Mouse (Mus musculus): Measurements from ENCODE around the gene Zfand2b. TPM values are rescaled to one million over a fixed set of nuclear protein-coding genes. Genes with fewer than 3 reads are reported as not detected.

The Zfand2b gene
- total and polyA plus RNA-seq, 3 experiments: 15.7 to 40.7 (median 19.5) TPM

- no peak for TF ChIP-seq JUND (conservative IDR thresholded peaks at IDR 0.05; ENCODE audit: low read depth, low read length)
- no peak; the same call in 1 of the 2 replicates for TF ChIP-seq SIN3A (IDR thresholded peaks at IDR 0.05; ENCODE audit: low read length)
- TF ChIP-seq IRF4 (IDR thresholded peaks at IDR 0.05; ENCODE audit: low read depth, low read length): peak; percentile 44; the same call in 1 of the 2 replicates
- no peak for TF ChIP-seq ZNF384 (IDR thresholded peaks at IDR 0.05; ENCODE audit: low read depth, low read length)
- TF ChIP-seq HCFC1 (IDR thresholded peaks at IDR 0.05; ENCODE audit: low read depth, low read length): peak; percentile 76
- TF ChIP-seq TCF12 (IDR thresholded peaks at IDR 0.05; ENCODE audit: low read depth, low read length): no peak; the same call in 1 of the 2 replicates
- no peak for TF ChIP-seq ZKSCAN1 (IDR thresholded peaks at IDR 0.05; ENCODE audit: borderline replicate concordance, low read depth, low read length)
- TF ChIP-seq MAZ (IDR thresholded peaks at IDR 0.05; ENCODE audit: low read depth, low read length): peak; percentile 87; the same call in 1 of the 2 replicates
- no peak for TF ChIP-seq POLR2AphosphoS2 (IDR thresholded peaks at IDR 0.05; ENCODE audit: low read depth, low read length)
- peak; percentile 24 for TF ChIP-seq USF1 (IDR thresholded peaks at IDR 0.05; ENCODE audit: low read depth, low read length)
- peak; percentile 83 for TF ChIP-seq MYC (IDR thresholded peaks at IDR 0.05; ENCODE audit: low read depth, low read length)
Measured at GRCm38 (mm10) chr1:75124346-75125321, 43.8 kb upstream of the Zfand2b start, which contains the start of gene Nhej1 (continued).

GRCm38 (mm10) chr1:75125418-75125817 lies 43.0 kb upstream of the Zfand2b start:
- DNase-seq (ENCODE audit: extremely low read depth): no peak
- dilution Hi-C loops (cut with MboI; ENCODE audit: extremely low pct_ligation_motif_present, extremely low pct_unique_long_range_greater_than_20kb, low sequenced_read_pairs) (no loop called here), in situ Hi-C loops (cut with MboI; ENCODE audit: low pct_ligation_motif_present, low pct_unique_long_range_greater_than_20kb, low sequenced_read_pairs) (no loop called here)
- H3K4me1 ChIP-seq (ENCODE audit: control insufficient read depth in 1 of 2, insufficient read depth in 2 of 2): peaks cover 9 to 16% of the 10 kb centered on the region in 2 experiments
- no peaks in the 10 kb centered on the region for H3K27me3 ChIP-seq (replicated peaks)
- H3K36me3 ChIP-seq (replicated peaks in 1 of 2; ENCODE audit: control insufficient read depth in 1 of 2, insufficient read depth in 1 of 2, low read length in 1 of 2): no peaks in the 10 kb centered on the region
- H3K9me3 ChIP-seq (replicated peaks; ENCODE audit: low read length): no peaks in the 10 kb centered on the region
- 0 out of 2 replicates have a peak overlapping the region, but pooled peaks have one; percentile 16 for H3K9ac ChIP-seq (ENCODE audit: insufficient read depth, low read depth)
- H3K79me2 ChIP-seq (replicated peaks; ENCODE audit: control insufficient read depth, extremely low read depth, insufficient read depth, poor library complexity, severe bottlenecking): no peaks in the 10 kb centered on the region
- H3K27ac ChIP-seq (ENCODE audit: insufficient read depth, low read depth): 0 out of 2 replicates have a peak overlapping the region, but pooled peaks have one; percentile 6
- TF ChIP-seq ZKSCAN1 (IDR thresholded peaks at IDR 0.05; ENCODE audit: borderline replicate concordance, low read depth, low read length) (no peak), SMC3 (IDR thresholded peaks at IDR 0.05; ENCODE audit: low read depth, low read length) (no peak), CTCF (conservative IDR thresholded peaks at IDR 0.05 in 1 of 2, IDR thresholded peaks at IDR 0.05 in 1 of 2; ENCODE audit: low read depth in 2 of 2, low read length in 2 of 2) (no peak), ZNF384 (IDR thresholded peaks at IDR 0.05; ENCODE audit: low read depth, low read length) (no peak), POLR2A (IDR thresholded peaks at IDR 0.05; ENCODE audit: low read depth, low read length) (no peak), MAZ (IDR thresholded peaks at IDR 0.05; ENCODE audit: low read depth, low read length) (no peak), CHD1 (IDR thresholded peaks at IDR 0.05; ENCODE audit: low read depth, low read length) (no peak), KAT2A (IDR thresholded peaks at IDR 0.05; ENCODE audit: insufficient replicate concordance, low read length) (no peak), ZC3H11A (IDR thresholded peaks at IDR 0.05; ENCODE audit: low read depth, low read length) (no peak), USF1 (IDR thresholded peaks at IDR 0.05; ENCODE audit: low read depth, low read length) (no peak), TBP (conservative IDR thresholded peaks at IDR 0.05; ENCODE audit: low read depth, low read length) (no peak), NELFE (IDR thresholded peaks at IDR 0.05; ENCODE audit: low read depth, low read length) (no peak), MEF2A (IDR thresholded peaks at IDR 0.05; ENCODE audit: borderline replicate concordance, low read depth, low read length) (no peak), SIN3A (IDR thresholded peaks at IDR 0.05; ENCODE audit: low read length) (no peak), NRF1 (IDR thresholded peaks at IDR 0.05; ENCODE audit: low read depth, low read length) (no peak), EP300 (IDR thresholded peaks at IDR 0.05; ENCODE audit: low read length) (no peak), MXI1 (IDR thresholded peaks at IDR 0.05; ENCODE audit: low read depth, low read length) (no peak), UBTF (IDR thresholded peaks at IDR 0.05; ENCODE audit: low read depth, low read length) (no peak), JUN (IDR thresholded peaks at IDR 0.05; ENCODE audit: insufficient read depth, low read depth, low read length) (no peak), IRF4 (IDR thresholded peaks at IDR 0.05; ENCODE audit: low read depth, low read length) (no peak)
- peak overlapping the region; percentile 57 for H3K4me2 ChIP-seq (ENCODE audit: insufficient read depth, low read depth, poor library complexity, severe bottlenecking)
- peak overlapping the region; percentile 51 to 64 (median 61) for H3K4me3 ChIP-seq (replicated peaks in 1 of 3; ENCODE audit: low read depth in 2 of 3, low read length in 2 of 3, poor library complexity in 1 of 3)
